Mouse (Mus musculus) c-Kit-positive CD71-positive TER-119-positive erythroid progenitor cells, embryonic 14.5 days (primary cell): ENCODE results near the gene Cpa4.

Experiments
- DNase-seq: peaks from one replicate; pipeline ENCODE4 v3.0.0-alpha.2; 2013; ENCODE audit warnings: low spot score

Cpa4 gene

DNA sequence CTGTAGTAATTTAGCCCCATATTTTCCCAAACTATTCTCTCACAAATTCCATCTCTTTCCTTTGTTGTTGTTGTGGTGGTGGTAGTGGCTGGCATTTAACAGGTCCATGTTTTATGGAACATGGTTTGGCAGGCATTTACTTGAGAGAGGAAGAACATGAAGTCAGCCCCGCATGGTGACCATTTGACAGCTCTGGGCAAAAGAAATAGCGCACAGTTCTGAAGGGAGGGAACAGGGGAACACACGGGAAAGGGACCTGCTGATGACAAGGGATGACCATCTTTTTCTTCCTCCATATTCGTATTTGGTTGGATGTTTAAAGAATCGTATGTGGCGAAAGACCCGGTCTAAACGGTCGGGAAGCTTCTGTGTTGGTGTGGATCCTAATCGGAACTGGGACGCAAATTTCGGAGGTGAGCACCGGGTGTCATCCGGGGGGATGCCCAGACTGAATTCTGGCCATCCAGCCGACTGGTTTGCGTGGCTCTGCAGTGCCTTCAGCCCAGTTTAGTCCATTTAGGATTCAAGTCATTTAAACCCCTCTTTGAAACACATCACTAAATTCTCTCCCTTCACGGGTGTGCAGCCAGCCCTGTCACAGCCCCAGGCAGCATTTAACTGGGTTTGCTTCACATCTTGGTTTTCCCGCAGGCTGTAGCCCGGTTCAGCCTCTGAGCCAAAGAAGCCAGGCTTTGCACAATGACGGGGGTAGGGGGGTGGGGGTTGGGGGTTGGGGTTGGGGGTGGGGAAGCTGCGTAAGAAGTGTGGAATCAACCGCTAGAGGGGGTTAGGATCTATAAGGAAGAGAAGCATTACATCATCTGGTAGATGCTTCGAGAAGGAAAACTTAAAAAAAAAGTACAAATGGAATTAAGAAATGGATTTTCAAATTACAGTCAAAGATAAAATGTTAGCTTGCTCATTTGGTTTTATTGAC, 16.3 kb upstream of the Cpa4 start:
- DNase-seq, result no peak

DNA sequence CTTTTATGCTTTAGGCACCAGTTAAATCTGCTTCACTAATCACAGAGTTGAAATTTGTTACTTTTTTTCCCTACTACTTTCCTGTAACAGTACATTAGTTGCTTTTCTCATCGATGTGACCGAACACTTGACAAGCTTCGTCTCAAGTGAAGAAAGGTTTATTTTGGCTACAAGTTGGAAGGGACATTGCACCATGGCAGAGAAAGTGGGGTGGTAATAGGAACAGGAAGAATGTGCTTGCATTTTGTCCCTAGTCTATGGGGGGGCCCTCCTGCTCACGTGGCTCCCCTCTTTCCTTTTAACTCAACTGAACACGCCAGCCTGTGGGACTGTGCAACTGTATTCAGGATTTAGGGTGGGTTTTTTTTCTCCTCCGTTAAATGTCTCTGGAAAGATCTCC, 15.5 kb upstream of the Cpa4 start:
- DNase-seq, result no peak

DNA sequence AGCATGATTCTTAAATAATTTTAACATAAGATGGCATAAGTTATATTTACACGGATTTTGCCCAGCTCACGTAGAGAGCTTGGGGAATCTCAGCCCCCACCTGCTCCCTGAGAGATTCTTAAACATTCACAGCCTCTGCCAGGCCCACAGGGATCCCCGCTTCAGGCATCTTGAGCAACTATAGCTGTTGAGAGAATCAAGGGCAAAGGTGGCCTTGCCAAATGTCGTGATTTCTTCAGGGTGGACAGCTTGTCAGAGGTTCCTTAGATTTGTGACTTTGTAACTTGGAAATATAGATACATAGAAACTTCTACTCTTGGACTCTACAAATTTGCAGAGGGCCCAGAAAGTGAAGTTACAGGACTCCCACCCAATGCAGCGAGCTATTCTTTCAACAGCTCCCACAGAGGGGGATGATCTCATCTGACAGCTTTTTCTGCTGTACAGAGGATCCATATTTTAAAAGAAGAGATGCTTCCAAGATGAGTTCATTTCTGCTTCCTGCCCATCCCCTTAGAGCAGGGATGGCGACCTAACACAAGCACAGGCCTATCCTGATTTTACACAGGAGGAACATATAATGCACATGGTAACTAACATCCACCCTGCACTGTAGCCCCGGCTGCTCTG, 14.7 kb upstream of the Cpa4 start:
- DNase-seq, result no peak

DNA sequence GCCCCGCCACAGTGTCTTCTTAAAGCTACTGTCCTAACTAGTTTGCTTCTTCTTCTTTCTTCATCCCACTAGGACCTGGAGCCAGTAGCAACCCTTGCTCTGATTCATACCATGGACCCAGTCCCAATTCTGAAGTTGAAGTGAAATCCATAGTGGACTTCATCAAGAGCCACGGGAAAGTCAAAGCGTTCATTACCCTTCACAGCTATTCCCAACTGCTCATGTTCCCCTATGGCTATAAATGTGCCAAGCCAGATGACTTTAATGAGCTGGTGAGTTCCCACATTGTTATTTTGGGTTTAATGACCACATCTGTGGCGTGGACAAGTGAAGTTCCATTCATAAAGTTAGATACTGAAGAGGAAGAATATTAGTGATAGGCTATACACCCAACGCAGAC, 14.1 kb upstream of the Cpa4 start:
- no peak for DNase-seq

DNA sequence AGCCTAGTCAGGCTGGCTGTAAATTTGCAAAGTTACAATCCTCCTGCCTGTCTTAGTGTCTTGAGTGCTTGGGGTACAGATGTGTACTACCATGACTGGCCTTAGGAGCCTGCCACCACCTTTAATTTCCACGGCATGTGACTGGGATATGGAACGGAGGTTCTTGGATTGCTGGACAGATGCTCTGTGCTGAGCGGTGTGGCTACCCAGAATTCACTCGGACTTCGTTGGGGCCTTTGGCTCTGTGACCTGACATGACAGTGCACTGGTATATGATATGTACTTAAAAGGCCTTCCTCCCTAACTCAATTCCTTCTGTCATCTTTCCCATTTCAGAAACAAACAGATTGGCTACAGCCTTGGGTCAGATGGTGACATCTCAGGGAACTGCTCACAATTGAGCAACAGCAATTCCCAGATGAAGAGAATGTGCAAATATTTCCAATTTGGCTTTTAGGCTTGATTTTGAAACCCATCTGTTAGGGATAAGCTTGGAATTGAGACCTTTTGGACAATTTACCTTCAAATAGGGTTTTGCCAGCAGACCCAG, 13.5 kb upstream of the Cpa4 start:
- no peak for DNase-seq

DNA sequence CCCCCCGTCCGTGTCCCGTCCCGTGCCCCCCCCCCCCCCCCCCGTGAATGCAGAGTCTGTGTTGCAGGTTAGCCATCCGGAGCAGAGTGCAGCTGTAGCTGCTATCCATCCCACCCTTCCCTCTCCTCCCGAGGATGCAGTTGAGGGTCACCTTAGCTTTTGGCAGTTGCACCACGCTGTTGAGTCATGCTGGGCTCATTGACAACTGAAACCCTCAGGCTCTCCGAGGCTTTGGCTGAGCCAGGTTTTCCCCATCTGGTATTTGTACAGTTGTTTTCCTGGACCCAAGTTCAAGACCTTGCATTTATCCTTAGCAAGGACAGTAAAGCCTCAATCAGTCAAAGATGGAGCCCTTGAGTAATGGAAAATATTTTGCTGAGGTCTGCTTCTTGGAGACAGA, 12.1 kb upstream of the Cpa4 start:
- no peak for DNase-seq

DNA sequence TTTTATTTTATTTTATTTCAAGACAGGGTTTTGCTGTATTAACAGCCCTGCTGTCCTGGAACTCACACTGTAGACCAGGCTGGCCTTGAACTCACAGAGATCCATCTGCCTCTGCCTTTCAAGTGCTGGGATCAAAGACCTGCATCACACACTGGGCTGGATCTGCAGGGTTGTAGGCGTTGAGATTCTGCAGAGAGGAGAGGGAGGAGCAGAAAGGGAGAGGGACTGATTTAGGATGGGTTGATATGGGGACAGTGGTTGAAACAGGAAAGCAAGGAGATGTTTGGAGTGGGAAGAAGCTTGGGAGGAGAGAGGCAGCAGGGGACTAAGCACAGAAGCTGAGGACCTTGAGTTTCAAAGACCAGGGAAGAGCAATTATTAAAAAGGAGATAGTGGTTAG, 8.4 kb upstream of the Cpa4 start:
- DNase-seq, result no peak

DNA sequence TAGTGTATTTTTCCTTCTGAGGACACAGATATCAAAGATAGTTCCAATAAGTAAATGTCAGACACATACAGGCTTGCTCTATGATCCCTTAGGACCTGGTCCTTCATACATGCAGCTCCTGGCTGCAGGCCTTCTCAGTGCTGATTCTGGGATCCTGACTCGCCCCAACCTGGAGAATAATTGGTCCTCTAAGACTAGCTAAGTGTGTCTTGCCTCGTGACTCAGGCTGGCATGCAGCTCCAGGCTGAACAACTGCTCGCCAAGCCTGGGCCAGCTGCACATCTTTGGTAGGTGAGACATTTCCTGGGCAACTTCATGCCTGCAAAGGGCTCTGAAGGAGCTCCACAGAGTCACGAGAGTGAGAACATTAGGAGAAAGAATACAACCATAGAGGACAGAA, 6.0 kb upstream of the Cpa4 start:
- no peak for DNase-seq

DNA sequence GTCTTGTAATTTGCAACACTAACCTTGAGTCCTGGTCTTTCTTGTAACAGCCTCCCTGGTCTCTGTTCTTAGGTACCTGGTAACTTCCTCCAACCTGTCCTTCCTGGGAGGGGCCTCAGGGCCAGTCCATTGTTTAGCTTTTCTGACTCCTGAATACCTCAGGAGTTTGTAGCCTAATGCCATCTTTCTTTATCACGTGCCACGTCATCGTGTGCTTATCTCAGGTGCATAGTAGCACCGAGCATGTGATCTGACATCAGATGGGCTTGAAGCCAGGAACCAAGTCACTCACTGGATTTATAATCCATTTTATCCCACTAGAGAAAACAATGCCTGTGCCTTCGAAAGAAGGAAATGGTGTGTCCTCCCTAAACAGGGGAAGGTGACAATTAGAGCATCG, 4.6 kb upstream of the Cpa4 start:
- DNase-seq, result no peak

DNA sequence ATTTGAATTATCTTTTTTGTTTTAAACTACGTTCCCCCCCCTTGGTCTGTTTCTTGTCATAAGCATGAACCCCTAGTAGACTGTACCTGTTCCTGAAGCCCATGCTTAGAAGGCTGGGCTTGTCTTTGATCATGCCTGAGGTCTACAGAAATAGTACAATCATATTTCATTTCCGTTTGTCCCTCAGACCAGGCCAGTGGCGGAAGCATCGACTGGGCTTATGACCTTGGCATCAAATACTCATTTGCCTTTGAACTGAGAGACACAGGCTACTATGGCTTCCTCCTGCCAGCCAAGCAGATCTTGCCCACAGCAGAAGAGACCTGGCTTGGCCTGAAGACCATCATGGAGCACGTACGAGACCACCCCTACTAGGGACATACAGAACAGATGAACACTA, 4.1 kb upstream of the Cpa4 start:
- DNase-seq, result no peak

DNA sequence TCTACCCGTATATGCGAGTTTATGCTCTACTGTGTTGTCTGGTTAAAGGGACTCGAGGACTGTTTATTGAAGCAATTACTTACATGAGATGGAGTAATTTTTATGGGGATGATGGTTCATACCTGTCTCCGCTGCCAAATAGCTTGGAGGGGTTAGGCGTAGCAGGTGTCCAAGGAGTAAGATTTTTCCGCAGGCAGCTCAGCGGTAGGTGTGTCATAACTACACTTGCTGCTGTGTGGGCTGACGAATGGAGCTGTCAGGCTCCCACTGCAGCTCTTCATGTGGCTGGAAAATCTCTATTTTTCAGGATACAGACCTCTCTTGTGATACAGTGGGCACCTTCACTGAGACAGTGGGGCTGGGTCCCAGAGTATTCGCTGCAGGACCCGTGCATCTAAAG, 1.2 kb downstream of the Cpa4 start:
- DNase-seq, result no peak

DNA sequence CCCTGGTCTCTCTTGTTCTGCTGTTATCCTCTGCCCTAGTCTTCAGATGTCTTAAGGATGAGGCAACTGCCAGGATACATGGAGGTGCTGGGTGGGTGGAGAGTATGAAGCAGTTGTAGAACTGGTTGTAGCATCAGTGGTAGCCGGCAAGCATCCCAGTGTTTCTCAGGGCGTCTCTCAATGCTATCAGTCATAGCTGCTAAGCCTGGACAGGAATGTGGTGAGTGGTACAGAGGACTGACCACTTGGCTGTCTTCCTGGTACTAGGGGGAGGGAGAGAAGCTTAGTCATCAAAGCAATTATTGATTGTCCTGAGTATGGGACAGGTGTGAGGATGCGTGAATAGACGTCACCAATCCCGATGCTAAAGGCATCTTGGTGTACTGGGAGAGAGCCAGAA, 1.8 kb downstream of the Cpa4 start:
- DNase-seq, result no peak

DNA sequence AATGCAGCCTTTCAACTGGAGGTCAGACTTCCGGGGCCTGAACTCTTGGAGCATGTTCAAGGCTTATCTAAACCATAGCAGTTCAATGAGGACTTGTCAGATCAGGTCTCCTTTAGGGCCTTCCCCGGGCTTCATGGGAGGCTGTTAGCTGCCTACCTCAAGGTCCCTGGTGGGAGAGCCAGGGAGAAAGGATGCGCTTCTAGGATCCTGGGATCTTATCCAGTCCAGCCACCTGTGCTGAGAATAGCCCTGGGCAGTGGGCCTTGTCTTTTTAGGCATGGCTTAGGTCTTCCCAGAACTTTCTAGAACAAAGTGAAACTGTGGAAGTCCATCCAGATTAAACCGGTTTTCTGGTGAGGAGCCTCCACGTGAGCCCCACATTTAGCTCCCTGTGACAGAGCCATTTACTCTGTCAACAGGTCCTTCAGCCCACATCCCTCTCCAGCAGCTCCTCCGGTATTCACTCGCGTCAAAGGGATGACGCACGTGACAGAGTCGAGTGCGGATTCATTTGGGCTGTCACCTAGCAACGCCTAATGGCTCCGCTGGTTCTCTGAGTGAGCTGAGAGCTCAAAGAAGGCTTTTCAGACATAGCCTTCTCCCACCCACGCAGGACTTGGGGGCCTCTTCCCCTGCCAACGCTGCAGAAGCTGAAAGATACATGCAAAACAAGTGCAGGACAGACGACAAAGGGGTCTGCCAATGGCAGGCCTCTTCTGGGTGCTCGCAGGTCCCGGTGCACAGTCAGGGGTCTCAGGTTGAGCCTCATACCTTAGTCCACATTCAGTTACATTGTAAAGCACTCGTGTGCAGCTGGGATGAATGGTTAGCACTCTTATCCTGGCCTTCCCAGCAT, 4.5 kb downstream of the Cpa4 start:
- DNase-seq, result no peak

DNA sequence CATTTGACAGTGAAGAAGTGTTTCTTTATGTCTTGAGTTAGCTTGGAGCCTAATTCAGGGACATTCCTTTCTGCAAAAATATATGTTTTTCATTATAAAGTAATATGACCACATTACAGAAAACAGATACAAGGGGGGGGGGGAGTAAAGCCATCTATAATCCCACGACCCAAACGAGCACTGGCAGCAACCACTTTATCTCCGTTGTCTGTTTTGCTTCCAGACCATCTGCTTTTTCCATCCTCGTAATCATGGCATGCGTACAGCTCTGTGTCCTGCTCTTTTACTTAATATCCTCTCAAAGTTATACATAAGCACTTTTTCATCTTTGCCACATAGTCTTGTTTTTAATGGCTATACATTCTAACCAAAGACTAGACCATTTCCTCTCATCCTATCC, 5.2 kb downstream of the Cpa4 start:
- no peak for DNase-seq

DNA sequence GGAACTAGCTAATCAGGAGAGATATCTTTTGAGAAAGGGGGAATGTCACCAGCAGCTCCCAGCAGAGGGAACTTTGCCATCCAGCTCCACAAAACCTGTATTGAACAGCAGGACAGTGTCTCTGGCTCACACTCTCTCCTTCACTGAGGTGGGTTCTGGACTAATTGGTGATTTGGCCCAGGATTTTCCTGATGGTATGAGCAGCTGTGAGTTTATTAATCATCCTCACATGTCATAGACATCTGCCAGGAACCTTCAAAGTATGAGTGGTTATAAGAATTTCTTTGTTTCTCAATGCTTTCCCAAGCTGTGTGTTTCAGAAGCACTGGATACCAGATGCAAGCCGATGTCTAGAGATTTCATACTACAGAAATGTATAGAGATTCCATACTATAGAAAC, 6.8 kb downstream of the Cpa4 start:
- DNase-seq, result no peak

DNA sequence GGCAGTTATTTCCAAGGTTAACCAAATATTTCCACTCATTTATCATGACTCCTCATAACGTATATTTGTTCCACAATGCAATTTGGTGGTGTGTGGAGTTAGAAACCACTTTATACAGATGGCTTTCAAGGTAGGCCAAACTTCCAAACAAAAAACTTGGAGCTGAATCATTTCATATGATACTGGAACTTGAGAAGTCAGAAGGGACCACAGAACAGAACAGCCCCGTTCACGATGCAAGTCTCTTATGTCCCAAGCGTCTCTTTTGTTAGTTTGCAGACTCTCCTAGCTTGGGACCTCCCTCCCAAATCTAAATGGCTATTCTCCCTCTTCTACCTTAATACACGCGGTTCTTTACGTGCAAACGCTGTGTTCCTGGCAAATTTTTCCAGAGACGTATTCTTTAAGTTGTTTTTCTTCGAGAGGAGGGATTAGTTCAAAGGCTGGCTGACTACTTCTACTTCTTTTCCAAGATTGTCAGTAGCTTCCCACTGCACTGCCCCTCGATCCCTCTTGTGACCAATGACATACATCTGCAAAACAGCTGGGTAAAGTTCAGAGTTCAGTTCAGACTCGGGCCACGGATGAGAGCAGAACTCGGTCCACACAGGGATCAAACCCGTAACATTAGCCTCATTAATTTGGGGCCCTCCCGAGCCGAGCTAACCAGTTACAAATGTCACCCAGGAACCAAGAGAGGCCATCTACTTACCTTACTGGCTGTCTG, 8.5 kb downstream of the Cpa4 start:
- DNase-seq, result no peak

DNA sequence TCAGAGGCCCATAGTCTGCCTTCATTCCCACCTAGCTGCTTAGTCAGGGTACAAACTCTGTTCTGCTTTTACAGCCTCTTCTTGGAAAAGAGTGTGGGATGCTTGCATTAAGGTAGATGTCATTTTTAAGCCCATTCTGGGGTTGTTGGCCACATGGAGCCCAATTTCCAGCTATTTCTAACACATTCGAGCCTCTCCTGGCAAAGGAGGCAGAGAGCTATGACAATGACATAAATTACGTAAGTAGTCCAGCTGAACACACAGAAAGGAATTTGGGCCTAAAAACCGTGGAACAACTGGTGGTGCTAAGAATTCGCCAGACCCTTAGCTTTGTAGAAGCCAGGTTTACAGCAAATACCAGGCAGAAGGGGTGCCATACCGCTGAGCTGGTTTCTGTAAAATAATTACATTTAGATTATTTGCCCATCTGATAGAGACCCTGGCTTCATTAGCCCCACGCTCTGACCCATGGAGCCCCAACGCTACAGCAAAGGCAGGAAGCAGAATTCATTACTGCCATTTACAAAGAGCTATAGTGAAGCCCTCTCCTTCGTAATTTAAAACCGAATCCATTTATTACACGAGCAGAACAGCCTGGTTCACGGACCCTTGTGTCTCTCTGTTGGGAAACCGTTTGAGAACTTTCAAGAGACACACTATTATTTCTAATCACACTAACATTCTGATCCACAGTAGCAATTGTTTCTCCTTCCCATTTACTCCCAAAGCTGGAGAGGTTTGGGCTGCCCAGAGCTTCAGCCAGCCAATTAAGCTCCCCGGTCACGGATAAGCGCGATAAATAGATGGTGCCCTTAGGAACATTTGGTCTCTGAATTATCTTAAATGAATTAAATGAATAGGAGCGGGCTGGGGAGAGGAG, 12.0 kb downstream of the Cpa4 start:
- no peak for DNase-seq

DNA sequence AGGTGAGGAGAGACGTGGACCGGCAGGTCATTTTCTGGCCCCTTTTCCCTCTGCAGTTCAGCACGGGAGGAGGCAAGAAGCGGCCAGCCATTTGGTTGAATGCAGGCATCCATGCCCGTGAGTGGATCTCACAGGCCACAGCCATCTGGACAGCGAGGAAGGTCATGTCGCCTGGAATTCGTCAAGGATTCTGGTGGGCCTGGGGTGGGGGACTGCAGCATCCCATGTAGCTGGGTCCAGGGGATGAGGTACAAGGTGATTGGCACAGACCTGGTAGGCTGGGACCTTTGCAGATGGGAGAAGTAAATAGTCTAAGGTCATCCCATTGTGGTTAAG, 12.6 kb downstream of the Cpa4 start:
- no peak for DNase-seq

DNA sequence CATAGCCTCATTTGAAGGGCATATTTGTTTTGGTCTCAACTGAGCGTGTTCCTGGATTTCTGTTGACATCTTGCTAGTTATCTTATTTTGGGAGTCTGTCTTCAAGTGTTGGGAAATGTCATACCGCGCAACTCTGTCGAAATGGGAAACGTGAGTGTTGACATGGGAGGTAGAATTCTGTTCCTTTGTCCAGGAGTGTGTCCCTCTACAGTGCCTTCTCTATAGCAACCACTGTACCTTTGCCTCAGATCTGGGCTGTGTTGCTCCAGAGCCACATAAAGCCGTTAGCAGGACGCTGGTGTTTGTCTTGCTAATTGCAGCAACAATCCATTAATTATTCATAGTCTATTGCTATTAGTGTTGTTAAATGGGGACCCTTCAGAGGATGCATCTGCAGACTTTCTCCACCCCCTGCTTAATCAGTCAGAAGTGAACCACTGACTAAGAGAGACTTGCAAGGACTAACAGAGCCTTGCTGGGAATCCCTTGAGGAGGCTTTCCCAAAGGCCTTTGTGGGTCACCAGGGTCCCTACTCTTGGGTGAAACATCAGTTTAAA, 18.8 kb downstream of the Cpa4 start:
- no peak for DNase-seq

DNA sequence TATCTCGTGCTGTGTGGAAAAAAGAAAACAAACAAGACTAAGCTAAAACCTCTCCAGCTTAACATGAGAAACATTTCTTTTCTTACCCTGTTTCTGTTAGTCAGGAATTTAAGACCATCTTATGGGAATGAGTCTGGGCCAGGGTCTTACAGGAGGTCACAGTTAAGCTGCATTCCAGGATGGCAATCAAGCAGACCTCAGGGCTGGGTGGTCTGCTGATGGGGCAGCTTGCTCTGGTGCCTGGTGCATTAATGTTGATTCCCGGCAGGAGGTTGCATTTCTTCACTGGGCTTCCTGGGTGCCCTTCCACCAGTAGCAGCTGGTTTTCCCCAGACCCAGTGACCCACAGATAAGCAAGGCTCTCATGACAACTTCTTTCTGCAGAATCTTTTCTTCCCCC, 21.6 kb downstream of the Cpa4 start:
- DNase-seq, result no peak
